Comparison of ENCODE assay signal across 8 mouse cellular contexts in the genomic region with DNA sequence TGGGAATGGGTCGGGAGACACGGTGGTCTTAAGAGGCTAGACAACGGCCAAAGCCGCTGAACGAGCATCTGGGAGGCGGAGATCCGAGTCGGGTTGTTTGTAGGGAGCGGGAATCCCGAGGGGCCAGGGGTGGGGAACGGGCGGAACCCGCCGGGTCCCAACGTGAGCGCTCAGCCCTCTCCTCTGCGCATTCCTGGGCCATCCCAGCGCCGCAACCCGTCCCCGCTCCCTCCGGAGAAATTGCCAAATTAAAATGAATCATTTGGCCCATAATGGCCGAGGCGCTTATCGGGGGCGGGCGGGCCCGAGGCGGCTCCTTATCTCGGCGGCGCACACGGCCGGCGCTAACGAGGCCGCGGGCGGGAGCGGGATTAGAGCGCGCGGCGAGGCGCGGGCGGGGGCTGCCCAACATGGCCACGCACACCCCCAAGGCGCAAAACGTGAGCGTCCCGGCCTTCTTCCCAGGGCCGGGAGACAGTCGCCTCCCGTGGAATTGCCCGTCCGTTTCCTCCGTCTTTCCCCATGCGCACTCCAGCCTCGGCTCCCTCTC. TPM values are rescaled to one million over a fixed set of nuclear protein-coding genes. Genes with fewer than 3 reads are reported as not detected.
DNase-seq lines count a peak whose midpoint lies in the region; ATAC-seq and TF ChIP-seq lines count a peak whose summit lies in the region.

Gene Tal1 (plus strand): TSS at position 56 of the 550 bp plus-strand sequence.

- H3K36me3 ChIP-seq in heart, adult 2 months (ENCODE audit: control insufficient read depth, insufficient read depth, low read length), result no peaks in the 10 kb centered on the region
- no peaks in the 10 kb centered on the region for H3K36me3 ChIP-seq in intestine, postnatal 0 days (ENCODE audit: control insufficient read depth, insufficient read depth)

- 0 out of 2 replicates have a peak, but pooled peaks cover 2% of the 10 kb centered on the region for H3K4me1 ChIP-seq in brown adipose tissue, adult 24 weeks (ENCODE audit: control insufficient read depth, insufficient read depth, insufficient read length, low read length)
- peaks cover 6% of the 10 kb centered on the region for H3K4me1 ChIP-seq in heart, adult 2 months (ENCODE audit: control insufficient read depth, insufficient read depth, low read length)
- H3K4me1 ChIP-seq in intestine, postnatal 0 days (replicated peaks; ENCODE audit: control insufficient read depth, insufficient read depth, low read length), result no peaks in the 10 kb centered on the region

- H3K4me2 ChIP-seq in intestine, postnatal 0 days (replicated peaks; ENCODE audit: low read depth), result peak within 1 kb of the TSS; percentile 59

- intact Hi-C loops in heart, adult 2 months (cut with DNase I), result loop anchor here (5.0 kb wide), 1 partner anchor 149 kb away; the partner anchor contains the start of gene Foxd2
- intact Hi-C loops in gastrocnemius, postnatal 14 days (cut with DNase I; ENCODE audit: low total_unique reads), result no loop called here

- peak within 1 kb of the TSS; percentile 73 for H3K4me3 ChIP-seq in brown adipose tissue, adult 24 weeks (ENCODE audit: insufficient read depth, low read depth, low read length)
- H3K4me3 ChIP-seq in heart, adult 2 months, result peak within 1 kb of the TSS; percentile 65
- peak within 1 kb of the TSS; percentile 44 for H3K4me3 ChIP-seq in intestine, postnatal 0 days (ENCODE audit: low read depth, low read length)

- peaks cover 13% of the 10 kb centered on the region for H3K27me3 ChIP-seq in heart, adult 2 months (ENCODE audit: control insufficient read depth, insufficient read depth, low read length)
- peaks cover 92% of the 10 kb centered on the region for H3K27me3 ChIP-seq in intestine, postnatal 0 days (replicated peaks; ENCODE audit: control insufficient read depth, insufficient read depth, low read length)

- H3K9ac ChIP-seq in heart, adult 2 months (ENCODE audit: low read depth, low read length), result peak within 1 kb of the TSS; percentile 87
- peak within 1 kb of the TSS; percentile 0 for H3K9ac ChIP-seq in intestine, postnatal 0 days (ENCODE audit: low read depth, low read length)

- TF ChIP-seq EP300 in heart, adult 2 months (IDR thresholded peaks at IDR 0.05; ENCODE audit: insufficient read depth, low read depth, low read length), result no peak

- H3K27ac ChIP-seq in brown adipose tissue, adult 24 weeks (replicated peaks; ENCODE audit: low read depth, low read length), result peak within 1 kb of the TSS; percentile 98
- H3K27ac ChIP-seq in heart, adult 2 months, result peak within 1 kb of the TSS; percentile 95
- H3K27ac ChIP-seq in intestine, postnatal 0 days (ENCODE audit: low read depth, low read length), result 0 out of 2 replicates have a peak within 1 kb of the TSS, but pooled peaks have one; percentile 31

- DNase-seq in adrenal gland, adult 2 months, result peak; percentile 71
- DNase-seq in adrenal gland, postnatal 4 days (ENCODE audit: low spot score in 2 of 2), result no peak
- DNase-seq in heart, adult 2 months, result peak; percentile 81 to 82
- peak; percentile 86 to 91 for DNase-seq in spleen, postnatal 4 days (ENCODE audit: low spot score in 2 of 2)
- DNase-seq in gastrocnemius, postnatal 14 days, result no peak

- no peak for TF ChIP-seq CTCF in heart, adult 2 months (IDR thresholded peaks at IDR 0.05)
- no peak for TF ChIP-seq CTCF in intestine, postnatal 0 days (IDR thresholded peaks at IDR 0.05; ENCODE audit: low read depth)

- peak; percentile 62; the same call in 1 of the 2 replicates for TF ChIP-seq POLR2A in heart, adult 2 months (IDR thresholded peaks at IDR 0.05; ENCODE audit: insufficient read depth, low read depth, low read length)

- no peaks in the 10 kb centered on the region for H3K9me3 ChIP-seq in intestine, postnatal 0 days (ENCODE audit: control insufficient read depth)

- H3K79me2 ChIP-seq in heart, adult 2 months (replicated peaks; ENCODE audit: control insufficient read depth, insufficient read depth, low read length), result no peaks in the 10 kb centered on the region

- under 1% methylated on average over 60 of the region's 60 CpGs for WGBS in heart, adult 2 months
- WGBS in intestine, postnatal 0 days, result under 1% methylated on average over 58 of the region's 60 CpGs

- ATAC-seq in intestine, postnatal 0 days, result no peak
- peak; percentile 26 for ATAC-seq in megakaryocyte, adult 5-6 weeks (ENCODE audit: poor library complexity, severe bottlenecking)

RNA-seq across cellular contexts. Expression of gene Tal1, which starts in this region (rescaled TPM):
- 1 to 10 TPM; 1.8 to 2.8 TPM for total RNA-seq in adrenal gland, adult 2 months (2021)
- 5.1 and 8.9 TPM in 2 replicates for polyA plus RNA-seq in adrenal gland, adult 2 months (2012; rRNA removed)
- total RNA-seq in adrenal gland, postnatal 4 days (2021), result 10 to 100 TPM in 1 of 2 experiments, 1 to 10 TPM in 1; 6.3 to 11.3 TPM
- 0.71 and 1.1 TPM in 2 replicates for polyA plus RNA-seq in brown adipose tissue, adult 24 weeks (2012; ENCODE audit: insufficient read depth, insufficient read length, missing spikeins)
- 1 to 10 TPM; 3.1 to 3.3 TPM for total RNA-seq in heart, adult 2 months (2021)
- polyA plus RNA-seq in heart, adult 2 months (2012; rRNA removed), result 2.9 and 4.9 TPM in 2 replicates
- 0.22 and 0.27 TPM in 2 replicates for polyA plus RNA-seq in intestine, postnatal 0 days (2015; fragmentation: Nextera tagmentation; extraction: Ambion mirVana)
- total RNA-seq in megakaryocyte, adult 5-6 weeks (2015), result 2.2 and 3.8 TPM in 2 replicates
- total RNA-seq in megakaryocyte, adult 5-6 weeks (2017), result 1.8 and 2.6 TPM in 2 replicates
- 1 to 10 TPM; 1.9 to 2.5 TPM for total RNA-seq in gastrocnemius, postnatal 14 days (2021)

Comparison
In these comparisons a context has a peak if more than half of its experiments do, and no peak if none do; other contexts are left out.
1. DNase-seq: peak in adrenal gland, adult 2 months (single experiment), heart, adult 2 months (2 of 2) and spleen, postnatal 4 days (2 of 2); none in adrenal gland, postnatal 4 days (0 of 2) and gastrocnemius, postnatal 14 days (single experiment).
2. H3K27ac ChIP-seq: peak in every context shown above with its lines; median percentile 98 in brown adipose tissue, adult 24 weeks; 95 in heart, adult 2 months; 31 in intestine, postnatal 0 days.
3. Peak in every context shown above with its lines, with median percentiles within 50 percentile points of each other: H3K4me3 ChIP-seq.